Mouse (Mus musculus) common myeloid progenitor, adult 5-6 weeks (primary cell): ENCODE measurements around the gene Slc16a11. TPM values are rescaled to one million over a fixed set of nuclear protein-coding genes. Genes with fewer than 3 reads are reported as not detected.

ENCODE experiments used
- ATAC-seq: replicated peaks from 2 replicates; pipeline ENCODE4 v1.8.0; 2016; ENCODE audit warnings: low read depth, mild to moderate bottlenecking, moderate TSS enrichment, inconsistent platforms; ENCODE audit not compliant: poor library complexity, severe bottlenecking
- total RNA-seq: library from RNA; stranded (forward); fragments of 200-1000, 187-1606 nt; gene quantifications from 2 replicates; pipeline ENCODE4 v1.2.3, GENCODE M21; 2017

The Slc16a11 gene
- total RNA-seq, 1 experiment from 2014 or later, result 0.78 TPM

DNA sequence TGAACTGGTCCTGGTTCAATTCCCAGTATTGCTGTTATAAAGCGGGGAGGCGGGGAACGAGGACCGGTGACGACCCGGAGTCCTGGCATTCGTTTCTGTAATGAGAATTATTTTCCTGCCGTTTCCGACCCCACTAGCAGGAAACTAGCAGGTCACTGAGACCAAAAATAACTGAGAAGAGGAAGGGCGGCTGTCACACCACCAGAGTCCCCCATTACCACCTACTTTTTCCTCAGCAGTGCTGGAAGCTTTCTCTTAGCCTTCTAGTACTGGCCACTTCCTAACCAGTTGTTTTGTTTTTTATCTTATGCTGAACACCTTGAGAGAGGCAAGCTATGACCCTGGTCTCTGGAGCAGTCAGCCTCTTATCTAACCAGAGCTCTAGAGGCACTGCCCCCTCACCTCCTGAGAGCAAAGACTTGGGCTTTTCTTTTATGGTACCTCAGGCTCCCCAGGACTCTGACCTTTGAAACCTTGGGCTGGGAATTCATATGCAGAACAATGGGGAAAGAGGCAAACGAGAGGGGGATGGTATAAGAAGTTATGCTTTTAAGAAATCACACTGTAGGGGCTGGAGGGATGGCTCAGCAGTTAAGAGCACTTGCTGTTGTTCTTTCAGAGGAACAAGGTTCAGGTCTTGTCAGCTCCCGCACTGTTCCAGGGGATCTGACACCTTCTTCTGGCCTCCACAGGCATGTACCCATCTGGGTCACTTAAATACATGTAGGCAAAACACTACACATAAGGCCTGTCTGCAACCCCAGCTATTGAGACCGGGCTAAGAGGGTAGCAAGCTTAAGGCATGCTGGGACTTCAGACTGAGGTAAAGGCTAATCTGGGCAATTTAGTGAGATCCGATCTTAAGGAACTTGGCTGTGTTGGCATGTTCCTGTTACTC, 9.3 kb downstream of the Slc16a11 start:
- peak; percentile 43 for ATAC-seq

- ATAC-seq, result no peak
These were observed 11.2 kb downstream of the Slc16a11 start for GRCm38 (mm10) chr11:70223724-70224123.

GRCm38 (mm10) chr11:70225798-70226601, 13.4 kb downstream of the Slc16a11 start:
- ATAC-seq, result no peak

DNA sequence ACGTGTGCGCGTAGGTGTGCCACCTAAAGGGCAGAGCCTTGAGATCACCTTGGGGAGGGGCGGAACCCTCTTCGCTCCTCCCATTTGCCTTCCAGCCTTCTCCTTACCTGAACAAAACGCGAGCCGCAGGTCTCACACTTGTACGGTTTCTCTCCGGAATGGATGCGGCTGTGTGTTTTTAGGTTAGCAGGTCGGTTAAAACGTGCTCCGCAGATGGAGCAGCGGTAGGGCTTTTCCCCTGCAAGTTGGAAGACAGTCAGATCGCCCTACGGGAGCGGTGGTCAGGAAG, 14.0 kb downstream of the Slc16a11 start:
- ATAC-seq, result no peak

DNA sequence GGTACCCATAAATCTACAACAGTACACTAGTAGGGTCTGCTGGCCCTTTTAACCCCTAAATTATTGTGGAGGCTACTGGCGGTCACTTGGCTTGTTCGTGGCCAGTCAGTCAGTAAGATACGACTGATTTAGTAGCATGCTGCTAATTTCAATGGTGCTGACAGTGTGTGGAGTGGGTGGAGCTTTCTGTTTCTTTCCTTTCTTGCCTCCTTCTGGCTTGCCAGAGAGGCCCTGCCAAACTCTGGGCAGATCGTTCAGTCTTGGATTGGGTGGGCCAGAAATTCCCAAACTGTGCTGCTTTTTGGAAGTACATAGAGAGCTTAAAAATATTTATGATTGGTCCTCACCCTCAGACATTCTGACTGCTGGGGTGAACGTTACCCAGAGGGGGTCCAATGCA, 14.6 kb downstream of the Slc16a11 start:
- ATAC-seq, result no peak

DNA sequence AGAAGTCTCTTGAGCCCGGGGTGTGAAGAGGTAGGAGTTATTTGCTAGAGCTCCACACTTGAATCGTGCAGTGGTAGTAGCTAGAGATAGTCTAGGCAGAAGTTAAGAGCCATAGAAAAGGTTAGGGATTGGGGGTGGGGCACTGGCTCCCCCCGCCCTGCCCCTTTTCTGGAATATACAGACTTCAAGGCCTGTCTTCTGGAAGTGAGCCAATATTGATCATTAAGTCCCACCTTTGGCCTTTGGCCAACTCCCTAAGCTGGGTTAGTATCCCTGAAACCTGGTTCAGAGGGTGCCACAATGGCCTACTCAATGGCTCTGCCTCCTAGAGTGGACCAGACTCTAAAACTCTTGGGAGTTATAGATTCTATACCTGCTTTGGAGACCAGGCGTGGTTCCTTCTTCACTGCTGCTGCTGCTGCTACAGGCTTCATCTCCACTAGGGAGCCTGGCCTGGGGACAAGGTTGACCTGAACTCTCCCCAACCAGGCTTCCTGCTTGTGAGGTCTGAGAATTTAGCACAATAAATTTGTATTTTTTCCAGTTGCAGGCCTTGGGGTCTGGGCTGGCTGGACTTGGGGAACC, 15.2 kb downstream of the Slc16a11 start:
- no peak for ATAC-seq

- ATAC-seq, result peak; percentile 30; the same call in 1 of the 2 replicates
These were observed 16.3 kb downstream of the Slc16a11 start for GRCm38 (mm10) chr11:70228828-70229227.

DNA sequence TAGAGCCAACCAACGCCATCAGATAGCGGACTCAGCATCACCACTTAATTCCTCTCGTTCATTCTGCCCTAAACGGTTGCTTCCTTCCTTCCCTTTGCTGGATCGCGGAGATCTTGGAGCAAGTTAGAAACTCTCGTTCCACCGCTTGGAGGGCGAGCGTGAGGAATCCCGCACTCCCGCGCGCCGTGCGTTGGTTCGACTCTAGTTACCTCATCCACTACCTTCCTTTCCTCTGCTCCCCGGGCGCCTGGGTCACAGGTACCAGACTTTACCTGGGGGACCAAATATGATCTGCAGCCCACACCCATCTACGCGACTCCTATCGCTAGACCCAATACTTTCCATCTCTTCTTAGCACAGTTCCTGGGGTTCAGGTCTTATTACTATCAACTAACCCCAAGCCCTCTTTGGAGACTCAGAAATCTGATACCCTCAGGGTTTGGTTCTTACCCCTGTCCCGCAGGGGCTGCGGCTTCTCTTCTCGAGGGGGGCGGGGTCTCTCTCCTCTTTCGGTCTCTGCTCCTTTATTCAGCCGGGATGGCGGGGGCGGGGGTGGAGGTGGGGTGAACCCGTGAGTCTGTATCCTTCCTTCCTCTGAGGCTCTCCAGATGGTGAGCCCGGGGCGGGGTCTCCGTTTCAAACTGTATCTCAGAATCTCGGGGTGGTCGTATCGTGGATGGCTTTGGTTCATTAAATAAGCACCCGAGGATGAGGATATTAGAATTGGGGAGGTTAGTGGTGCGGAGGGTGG, 16.9 kb downstream of the Slc16a11 start, which contains the start of gene Bcl6b:
Gene Bcl6b (minus strand): TSS at position 539 of the 751 bp plus-strand sequence.
- no peak for ATAC-seq

DNA sequence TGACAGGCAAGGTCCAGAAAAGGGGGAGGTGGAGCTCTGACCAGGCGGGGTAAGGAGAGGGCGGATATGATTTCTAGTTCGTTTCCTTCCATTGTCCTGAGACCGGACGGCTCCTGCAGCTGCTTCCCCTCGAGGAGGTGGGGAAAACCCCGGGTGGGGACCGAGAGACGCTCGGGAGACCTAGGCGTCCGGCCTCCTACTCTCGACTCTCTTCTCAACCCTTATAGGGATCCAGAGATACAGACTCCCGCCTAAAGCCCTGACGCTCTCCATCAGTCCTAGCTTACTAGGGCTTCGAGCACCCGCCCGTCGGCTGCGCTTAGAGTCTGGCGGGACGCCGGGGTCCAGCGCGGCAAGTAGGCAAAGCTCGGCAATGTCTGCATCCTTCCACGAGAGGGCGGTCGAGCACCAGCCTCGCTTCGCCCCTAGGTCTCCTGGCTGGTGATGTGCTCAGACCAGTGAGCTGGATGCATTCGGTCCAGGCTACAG, 17.7 kb downstream of the Slc16a11 start:
- ATAC-seq, result peak; percentile 89

DNA sequence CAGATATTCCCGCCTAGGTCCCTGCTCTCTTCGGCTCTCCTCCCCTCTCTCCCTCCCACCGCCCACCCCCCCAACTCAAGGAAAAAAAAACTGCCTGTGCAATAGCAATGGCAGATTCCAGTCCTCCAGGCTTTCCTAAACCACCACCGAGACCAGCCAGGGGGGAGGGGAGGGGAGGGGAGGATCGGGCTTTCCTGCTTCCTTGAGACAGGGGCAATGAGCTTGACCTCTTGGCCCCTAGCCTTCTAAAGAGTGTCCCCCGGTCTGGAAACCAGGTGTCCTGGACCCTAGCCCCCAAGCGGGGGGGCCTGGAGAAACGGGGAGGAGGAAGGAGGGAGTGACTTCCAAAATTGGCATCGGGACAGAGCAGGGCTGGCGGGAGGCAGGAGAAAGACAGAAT, 20.0 kb downstream of the Slc16a11 start:
- ATAC-seq, result no peak

GRCm38 (mm10) chr11:70233016-70233415, 20.5 kb downstream of the Slc16a11 start:
- no peak for ATAC-seq

- no peak for ATAC-seq
These were observed 21.5 kb downstream of the Slc16a11 start for GRCm38 (mm10) chr11:70234037-70234436.

DNA sequence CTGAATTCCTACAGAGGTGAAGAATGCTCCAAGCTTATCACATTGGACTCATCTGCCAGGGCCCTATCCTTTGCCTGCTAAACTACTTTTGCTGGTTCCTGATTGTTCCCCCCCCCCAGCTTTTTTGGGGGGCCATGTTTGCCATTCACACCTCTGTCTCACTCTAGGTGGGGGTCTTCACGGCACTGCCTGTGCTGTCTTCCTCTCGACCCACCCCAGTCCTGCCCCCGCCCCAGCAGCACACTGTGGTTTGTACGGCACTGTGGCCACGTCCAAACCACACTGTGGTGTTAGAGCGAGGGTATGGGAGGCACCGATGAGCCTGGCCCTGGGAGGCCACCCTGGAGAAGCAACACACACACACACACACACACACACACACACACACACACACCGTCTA, 21.9 kb downstream of the Slc16a11 start:
- ATAC-seq, result no peak

DNA sequence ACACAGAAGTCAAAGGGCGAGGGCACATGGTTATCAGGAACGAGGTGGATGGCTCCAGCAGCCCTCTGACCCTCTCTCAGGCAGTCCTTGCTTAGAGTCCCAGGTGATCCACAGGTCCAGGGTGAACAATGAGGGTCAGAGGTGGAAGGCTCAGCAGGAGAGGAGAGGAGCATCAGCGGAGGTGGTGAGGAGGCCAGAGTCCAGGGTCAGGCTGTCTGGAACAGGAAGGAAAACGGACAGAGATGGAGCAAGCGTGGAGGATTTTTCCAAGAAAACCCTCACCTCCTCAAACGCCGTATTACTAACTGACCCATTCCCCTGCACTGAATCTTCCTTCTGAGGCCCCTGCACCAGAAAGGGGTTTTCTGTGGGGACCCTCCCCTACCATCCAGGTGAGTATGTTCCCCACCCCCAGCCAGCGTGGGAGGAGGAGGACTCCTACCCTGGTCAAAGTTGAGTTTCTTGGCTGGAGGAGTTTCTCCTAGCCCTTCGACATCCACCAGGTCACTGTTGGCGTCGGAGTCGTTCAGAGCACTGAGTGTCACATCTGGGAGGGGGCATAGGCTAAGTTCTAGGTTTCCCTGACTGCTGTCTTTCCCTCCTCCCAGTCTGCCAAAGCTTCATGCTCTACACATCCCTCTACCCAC, 22.8 kb downstream of the Slc16a11 start:
- no peak for ATAC-seq

DNA sequence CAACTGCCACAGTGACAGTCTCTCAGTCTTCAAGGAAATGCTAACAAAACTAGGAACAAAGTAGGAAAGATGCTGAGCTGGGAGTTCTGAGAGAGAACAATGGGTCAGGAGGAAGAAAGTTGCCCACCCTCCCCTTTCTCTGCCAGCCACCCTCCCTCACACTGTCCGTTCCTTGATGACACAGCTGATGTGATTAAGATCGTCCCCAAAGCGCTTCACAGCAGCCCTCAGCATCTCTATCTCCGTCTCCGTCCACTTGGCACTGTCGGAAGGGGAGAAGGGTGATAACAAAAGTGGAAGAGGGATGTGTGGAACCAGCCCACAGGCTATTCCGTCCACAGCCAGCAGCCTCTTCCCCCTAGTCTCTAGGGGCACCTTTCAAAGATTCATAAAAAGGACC, 24.2 kb downstream of the Slc16a11 start:
- ATAC-seq, result no peak

DNA sequence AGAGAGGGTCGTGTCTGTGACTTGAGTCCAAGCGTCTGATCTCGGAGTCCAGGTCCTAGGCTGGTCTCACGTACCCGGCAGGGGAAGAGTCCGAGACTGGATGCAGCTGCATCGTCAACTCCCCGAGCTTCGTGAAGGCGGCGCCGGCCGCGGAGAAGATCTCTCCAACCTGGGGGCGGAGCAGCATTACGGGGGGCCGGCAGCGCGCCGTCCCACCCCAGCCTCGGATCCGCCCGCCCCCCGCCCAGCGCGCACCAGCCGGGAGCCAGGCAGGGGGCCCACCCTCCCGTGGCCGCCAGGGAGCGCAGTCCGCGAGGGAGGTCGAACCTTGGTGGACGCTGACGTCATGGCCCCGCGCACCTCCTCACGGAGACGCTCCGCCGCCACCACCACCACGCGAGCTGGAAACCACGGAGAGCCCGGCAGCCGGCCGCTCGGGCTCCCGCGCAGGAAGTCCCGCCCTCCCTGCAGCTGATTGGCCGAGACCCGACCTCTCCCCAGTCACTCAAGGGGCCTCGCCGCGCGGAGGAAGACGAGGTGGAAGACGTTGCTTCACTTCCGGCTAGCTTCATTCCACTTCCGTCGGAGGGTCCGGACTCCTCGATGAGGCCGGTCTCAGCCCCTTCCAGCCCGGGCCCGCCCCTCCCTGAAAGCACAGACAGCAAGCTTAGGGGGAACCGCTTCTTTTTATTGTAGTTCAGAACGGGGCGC, 25.1 kb downstream of the Slc16a11 start, which contains the start of gene 0610010K14Rik:
Gene 0610010K14Rik (minus strand): TSS at position 458 of the 711 bp plus-strand sequence.
- ATAC-seq, result peak; percentile 83

DNA sequence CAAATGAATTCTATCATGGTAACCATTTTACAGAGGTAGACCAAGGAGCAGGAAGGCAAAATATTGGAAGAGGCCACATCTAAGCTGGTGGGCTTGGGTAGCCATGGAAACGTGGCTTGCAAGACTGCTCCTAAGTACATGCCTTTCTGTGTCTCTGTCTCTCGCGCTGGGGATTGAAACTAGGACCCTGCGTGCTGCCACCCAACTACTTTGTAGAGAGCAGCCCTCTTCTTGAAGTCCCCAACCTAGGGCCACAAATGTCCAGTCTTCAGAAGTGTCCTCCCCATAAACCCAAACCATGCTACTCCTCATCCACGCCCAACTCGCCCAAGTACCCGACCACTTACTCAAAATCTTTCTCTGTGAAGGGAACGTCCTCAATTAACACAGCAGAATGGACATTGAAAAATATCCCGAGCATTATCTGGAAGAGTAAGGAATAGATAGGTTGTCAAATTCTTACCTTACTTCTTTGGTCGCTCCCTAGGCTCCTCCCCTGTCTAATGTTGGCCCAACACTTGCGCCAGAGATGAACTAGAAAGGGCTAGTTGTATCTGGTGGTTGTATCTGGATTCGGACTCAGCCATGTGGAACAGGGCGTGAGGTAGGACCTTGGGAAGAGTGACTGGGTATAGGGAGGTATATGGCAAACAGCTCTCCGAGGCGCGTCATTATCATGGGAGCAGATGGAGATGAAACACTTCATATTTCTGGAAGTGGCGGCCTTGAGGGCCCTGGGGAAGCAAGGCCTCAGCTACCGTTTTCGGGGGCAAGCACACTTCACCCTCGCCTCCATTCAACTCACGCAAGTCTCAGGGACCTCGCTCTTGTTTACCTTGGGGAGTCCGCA, 26.3 kb downstream of the Slc16a11 start:
- ATAC-seq, result no peak
